Mouse (Mus musculus) ES-E14 (cell line): ENCODE results near the gene Plekhg5.

ENCODE experiments used
- CHD2 ChIP-seq: IDR thresholded peaks from 2 replicates; pipeline ENCODE4 v1.6.1; 2014; ENCODE audit warnings: mild to moderate bottlenecking, low read depth, low read length, inconsistent platforms
- HCFC1 ChIP-seq: IDR thresholded peaks from 2 replicates; pipeline ENCODE4 v1.6.1; 2012; ENCODE audit warnings: low read length, inconsistent platforms, borderline replicate concordance; ENCODE audit not compliant: insufficient read depth
- MAFK ChIP-seq: IDR thresholded peaks from 2 replicates; pipeline ENCODE4 v1.6.1; 2014; ENCODE audit warnings: mild to moderate bottlenecking, low read depth, low read length, inconsistent platforms; ENCODE audit not compliant: insufficient read depth
- ZC3H11A ChIP-seq: IDR thresholded peaks from 2 replicates; pipeline ENCODE4 v1.6.1; 2012; ENCODE audit warnings: low read depth, mild to moderate bottlenecking, inconsistent platforms, low read length, borderline replicate concordance
- ZNF384 ChIP-seq: IDR thresholded peaks from 2 replicates; pipeline ENCODE4 v1.6.1; 2012; ENCODE audit warnings: low read depth, low read length, inconsistent platforms

DNA sequence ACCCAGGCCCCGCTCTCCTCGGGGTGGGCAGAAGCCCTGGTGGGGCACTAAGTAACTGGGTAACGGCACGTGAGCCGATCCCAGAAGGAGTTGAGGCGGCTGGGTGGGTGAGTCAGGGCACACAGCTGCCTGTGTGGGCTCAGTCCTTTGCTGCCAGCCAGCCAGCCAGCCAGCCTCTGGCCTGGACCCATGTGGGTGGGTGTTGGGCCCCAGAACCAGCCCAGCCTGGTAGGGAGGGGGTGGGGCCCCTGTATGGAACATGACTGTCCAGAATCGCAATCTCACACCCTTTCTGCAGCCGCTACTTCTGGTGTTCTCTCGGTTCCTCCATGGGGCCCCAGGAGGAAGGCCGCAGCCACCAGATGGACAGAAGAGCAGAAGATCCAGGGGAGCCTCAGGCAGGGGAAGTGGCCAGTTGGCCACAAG, 5.8 kb downstream of the Plekhg5 start:
- TF ChIP-seq HCFC1 (no peak), ZC3H11A (no peak), CHD2 (no peak), MAFK (no peak), ZNF384 (no peak)
